Mouse (Mus musculus) kidney, embryonic 15.5 days (tissue): Measurements from ENCODE around the gene Ptprq. TPM values are rescaled to one million over a fixed set of nuclear protein-coding genes. Genes with fewer than 3 reads are reported as not detected.

Source experiments
- ATAC-seq: fragments of 200-750 bp; cut with Nextera tagmentation; replicated peaks from 2 replicates; pipeline ENCODE4 v1.8.0; 2017; ENCODE audit warnings: moderate TSS enrichment; ENCODE audit not compliant: low FRiP score
- H3K27ac ChIP-seq: fragments of 300-500 bp; sonication (generic); 2 replicates; pipeline ENCODE4 v1.5.1; 2015; ENCODE audit warnings: mild to moderate bottlenecking, inconsistent platforms
- H3K27me3 ChIP-seq: fragments of 300-500 bp; sonication (generic); 2 replicates; pipeline ENCODE4 v1.6.1; 2015; ENCODE audit warnings: inconsistent platforms
- H3K36me3 ChIP-seq: fragments of 300-500 bp; sonication (generic); 2 replicates; pipeline ENCODE4 v1.6.1; 2015; ENCODE audit warnings: inconsistent platforms
- H3K4me1 ChIP-seq: fragments of 300-500 bp; sonication (generic); 2 replicates; pipeline ENCODE4 v1.6.1; 2015; ENCODE audit warnings: inconsistent platforms
- H3K4me2 ChIP-seq: fragments of 300-500 bp; sonication (generic); 2 replicates; pipeline ENCODE4 v1.6.1; 2015; ENCODE audit warnings: moderate library complexity, mild to moderate bottlenecking, inconsistent platforms
- H3K4me3 ChIP-seq: fragments of 300-500 bp; sonication (generic); replicated peaks from 2 replicates; pipeline ENCODE4 v1.5.1; 2015; ENCODE audit warnings: mild to moderate bottlenecking, inconsistent platforms
- H3K9ac ChIP-seq: fragments of 300-500 bp; sonication (generic); 2 replicates; pipeline ENCODE4 v1.6.1; 2015; ENCODE audit warnings: mild to moderate bottlenecking, inconsistent platforms
- H3K9me3 ChIP-seq: fragments of 300-500 bp; sonication (generic); replicated peaks from 2 replicates; pipeline ENCODE4 v1.6.1; 2016; ENCODE audit warnings: inconsistent platforms
- WGBS: fragments of 180-500 bp; shearing (Covaris S2); methylation state at CpG from one replicate; pipeline ENCODE4 v1.1.7; 2015; ENCODE audit warnings: mixed read lengths; 5-methylcytosine and 5-hydroxymethylcytosine counted together
- microRNA-seq: library from miRNA; unstranded; fragments of <30 nt; microRNA quantifications from one replicate; pipeline ENCODE4, GENCODE M21; 2016
- polyA plus RNA-seq: library from polyadenylated mRNA; unstranded; fragments of >200 nt; fragmentation: Nextera tagmentation; extraction: Ambion mirVana; gene quantifications from 2 replicates; pipeline ENCODE4 v1.2.1, GENCODE M21; 2015

Gene Ptprq
- polyA plus RNA-seq, 1 experiment from 2014 or later: 0.01 TPM

DNA sequence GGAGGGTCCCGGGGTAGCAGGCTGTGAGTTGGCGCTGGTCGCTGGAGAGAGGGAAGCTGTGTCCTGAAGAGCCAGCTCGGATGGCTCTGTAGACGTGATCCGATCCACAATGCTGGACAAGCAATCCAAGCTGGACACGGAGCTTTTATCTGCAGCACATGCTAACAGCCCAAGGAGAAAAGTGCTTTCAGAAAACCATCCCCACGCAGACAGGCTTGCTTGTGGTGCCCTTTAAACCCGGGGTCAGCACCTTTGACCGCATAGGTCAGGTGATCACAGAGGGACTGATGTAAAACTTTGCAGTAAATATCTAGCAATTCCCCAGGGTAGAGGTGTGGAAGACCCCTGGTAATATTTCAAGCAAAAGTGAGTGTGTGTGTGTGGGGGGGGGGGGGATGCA, 235.8 kb downstream of the Ptprq start:
- Histone ChIP-seq H3K27ac (no peak overlapping the region), H3K9me3 (no peaks in the 10 kb centered on the region), H3K27me3 (peaks cover 35% of the 10 kb centered on the region), H3K4me1 (no peaks in the 10 kb centered on the region), H3K4me2 (no peak overlapping the region), H3K36me3 (no peaks in the 10 kb centered on the region), H3K4me3 (no peak overlapping the region), H3K9ac (no peak overlapping the region)
- WGBS: 46% methylated on average over 10 of the region's 10 CpGs
- ATAC-seq: no peak

DNA sequence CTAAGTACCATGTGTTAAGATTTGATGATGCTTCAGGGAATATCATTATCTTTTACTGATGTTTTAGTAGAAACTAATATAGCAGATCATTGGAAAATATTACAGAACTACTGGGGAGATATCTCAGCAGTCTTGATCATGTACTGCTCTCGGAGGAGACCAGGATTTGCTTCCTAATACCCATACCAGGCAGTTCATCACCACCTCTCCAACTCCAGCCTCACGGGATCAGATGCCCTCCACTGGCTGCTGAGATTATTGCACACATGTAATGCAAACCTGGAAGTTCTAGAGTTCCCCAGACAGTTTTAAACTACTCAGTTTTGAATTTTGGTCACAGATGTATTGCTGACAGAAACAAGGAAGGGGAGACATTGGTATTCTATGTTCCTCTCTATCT, 246.4 kb downstream of the Ptprq start:
- WGBS: 49% methylated on average over 2 of the region's 2 CpGs
- Histone ChIP-seq H3K9ac (no peak overlapping the region), H3K9me3 (no peaks in the 10 kb centered on the region), H3K36me3 (no peaks in the 10 kb centered on the region), H3K4me1 (no peaks in the 10 kb centered on the region), H3K27me3 (no peaks in the 10 kb centered on the region), H3K4me3 (no peak overlapping the region), H3K4me2 (no peak overlapping the region), H3K27ac (no peak overlapping the region)
- ATAC-seq: no peak

DNA sequence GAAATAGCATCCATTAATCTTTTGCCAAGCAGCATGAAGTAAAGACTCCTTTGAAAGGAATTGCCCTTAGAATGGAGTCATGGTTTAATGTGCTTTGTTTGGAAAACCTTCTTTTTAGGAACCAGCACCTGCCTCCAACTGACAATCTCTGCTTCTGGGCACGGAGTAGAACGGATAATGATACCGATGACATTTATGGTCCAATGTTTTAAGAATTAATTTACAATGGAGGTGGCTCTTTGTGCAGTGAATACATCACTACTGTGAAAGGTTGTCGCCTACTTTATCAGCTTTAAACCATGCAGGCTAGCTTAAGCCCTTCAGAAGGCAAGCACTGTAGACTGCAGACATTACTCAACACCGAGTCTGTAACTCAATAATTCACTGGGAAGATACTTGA, 248.1 kb downstream of the Ptprq start:
- Histone ChIP-seq H3K9me3 (no peaks in the 10 kb centered on the region), H3K4me2 (no peak overlapping the region), H3K4me1 (no peaks in the 10 kb centered on the region), H3K9ac (no peak overlapping the region), H3K27ac (no peak overlapping the region), H3K4me3 (no peak overlapping the region), H3K27me3 (no peaks in the 10 kb centered on the region), H3K36me3 (no peaks in the 10 kb centered on the region)
- no peak for ATAC-seq
- WGBS: 68% methylated on average over 5 of the region's 5 CpGs

DNA sequence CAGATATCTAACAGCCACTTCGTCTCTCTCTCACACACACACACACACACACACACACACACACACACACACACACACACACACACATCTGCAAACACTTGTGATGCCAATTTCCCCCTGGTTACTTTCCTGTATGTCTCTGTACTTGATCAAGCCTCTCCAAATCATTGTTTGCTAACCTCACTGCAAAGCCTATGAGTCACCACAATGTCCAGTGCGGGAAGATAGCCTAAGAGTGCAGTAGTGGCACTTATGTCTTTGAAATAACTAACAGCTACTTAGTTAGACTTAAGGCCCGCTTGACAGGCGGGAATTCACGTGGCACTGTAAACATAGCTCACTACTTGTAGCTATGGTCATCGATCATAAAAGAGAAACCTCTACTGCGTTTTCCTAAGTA, 252.0 kb downstream of the Ptprq start:
- no peak for ATAC-seq

More for the DNA sequence above, 252.0 kb downstream of the Ptprq start:
- Histone ChIP-seq H3K4me2 (no peak overlapping the region), H3K9ac (no peak overlapping the region), H3K4me3 (no peak overlapping the region), H3K4me1 (no peaks in the 10 kb centered on the region), H3K9me3 (no peaks in the 10 kb centered on the region), H3K27me3 (no peaks in the 10 kb centered on the region), H3K36me3 (no peaks in the 10 kb centered on the region), H3K27ac (no peak overlapping the region)
- WGBS: 87% methylated on average over 7 of the region's 7 CpGs

Small RNAs within 50 kb of the gene (microRNA-seq; reads per million reads assigned to microRNA genes)
- not detected for gene Gm44403

Other genes with a start within 250 kb of the Ptprq start
- 0.80 and 0.95 TPM in 2 replicates for gene Myf5, start 233.9 kb downstream of the Ptprq start, polyA plus RNA-seq
- 1.1 and 2.2 TPM in 2 replicates for gene Myf6, start 225.3 kb downstream of the Ptprq start, polyA plus RNA-seq
- gene Otogl, start 192.1 kb upstream of the Ptprq start, polyA plus RNA-seq: 0.09 and 0.10 TPM in 2 replicates